Mouse (Mus musculus) CD8-positive naive resting alpha-beta T cell, adult 2 months (primary cell): ENCODE results near the gene Bud31.
"Not testable (repeated sequence)": the region's sequence is repeated elsewhere in the genome, so short reads cannot be mapped to it uniquely, and the experiment has no call there.

ENCODE experiments used
- DNase-seq, 2 experiments: peaks; one replicate each; pipeline ENCODE4 v3.0.0; 2022; ENCODE audit warnings: low read depth in 2 of 2, low spot score in 2 of 2

The Bud31 gene

GRCm38 (mm10) chr5:145126580-145126979 is 13.6 kb upstream of the Bud31 start:
- DNase-seq = no peak

DNA sequence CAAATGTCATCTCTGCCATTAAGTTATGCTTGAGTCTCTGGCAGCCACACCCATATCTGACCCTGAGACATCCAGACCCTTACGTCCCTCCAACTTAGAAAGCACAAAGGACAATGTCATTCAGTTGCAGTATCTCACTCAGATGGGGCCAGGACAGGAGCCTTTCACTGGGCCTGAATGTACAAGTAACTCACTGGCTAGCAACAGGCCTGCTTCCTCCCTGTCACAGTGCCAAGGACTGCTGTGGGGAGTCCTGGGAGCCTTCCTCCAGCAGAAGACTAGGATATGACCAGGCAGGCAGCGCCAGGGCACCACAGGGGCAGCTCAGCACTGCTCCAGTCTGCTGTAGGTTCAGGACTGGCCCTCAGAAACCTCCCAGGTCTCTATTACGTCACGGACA is 11.0 kb upstream of the Bud31 start:
- no peak for DNase-seq

- not testable (repeated sequence) for DNase-seq
These were observed 10.4 kb upstream of the Bud31 start for GRCm38 (mm10) chr5:145129773-145130172.

- no peak for DNase-seq
These were observed 10.0 kb upstream of the Bud31 start for GRCm38 (mm10) chr5:145130191-145130590.

- DNase-seq = no peak
These were observed 9.2 kb upstream of the Bud31 start for GRCm38 (mm10) chr5:145130995-145131394.

DNA sequence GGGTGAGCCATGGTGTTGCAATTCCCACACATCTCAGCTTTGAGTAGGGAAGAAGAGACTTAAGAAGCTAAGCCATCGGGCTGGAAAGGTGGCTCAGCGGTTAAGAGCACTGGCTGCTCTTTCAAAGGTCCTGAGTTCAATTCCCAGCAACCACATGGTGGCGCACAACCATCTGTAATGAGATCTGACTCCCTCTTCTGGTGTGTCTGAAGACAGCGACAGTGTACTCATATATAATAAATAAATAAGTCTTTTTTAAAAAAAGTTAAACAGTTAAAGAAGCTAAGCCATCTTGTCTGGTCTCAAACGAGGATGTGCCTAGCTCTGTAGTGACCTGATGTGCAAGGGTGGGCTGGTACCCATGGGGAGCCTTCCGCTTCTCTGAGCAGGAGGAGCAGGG is 6.9 kb upstream of the Bud31 start:
- DNase-seq = not testable (repeated sequence)

DNA sequence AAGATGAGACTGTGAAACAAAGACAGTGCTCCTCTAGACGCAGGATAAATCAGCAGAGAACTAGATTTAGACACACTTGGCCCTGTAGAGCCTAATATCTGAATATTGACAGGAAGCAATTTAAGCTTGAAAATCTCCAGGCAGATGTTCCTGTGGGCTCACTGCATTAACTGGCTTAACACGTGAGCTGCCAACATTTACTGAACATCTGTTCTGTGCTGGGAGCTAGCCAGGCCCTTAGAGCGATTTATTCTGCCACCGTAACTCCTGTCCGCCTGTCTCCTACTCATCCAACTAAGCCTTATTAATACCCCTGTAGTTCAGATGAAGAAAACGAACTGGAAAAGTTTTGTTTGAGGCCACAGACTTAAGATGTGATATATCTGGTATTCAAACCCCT is 1.3 kb upstream of the Bud31 start:
- no peak for DNase-seq

- DNase-seq = no peak
These were observed 449 bp downstream of the Bud31 start for GRCm38 (mm10) chr5:145140611-145141010.

GRCm38 (mm10) chr5:145147748-145148147 is 7.6 kb downstream of the Bud31 start:
- no peak for DNase-seq

DNA sequence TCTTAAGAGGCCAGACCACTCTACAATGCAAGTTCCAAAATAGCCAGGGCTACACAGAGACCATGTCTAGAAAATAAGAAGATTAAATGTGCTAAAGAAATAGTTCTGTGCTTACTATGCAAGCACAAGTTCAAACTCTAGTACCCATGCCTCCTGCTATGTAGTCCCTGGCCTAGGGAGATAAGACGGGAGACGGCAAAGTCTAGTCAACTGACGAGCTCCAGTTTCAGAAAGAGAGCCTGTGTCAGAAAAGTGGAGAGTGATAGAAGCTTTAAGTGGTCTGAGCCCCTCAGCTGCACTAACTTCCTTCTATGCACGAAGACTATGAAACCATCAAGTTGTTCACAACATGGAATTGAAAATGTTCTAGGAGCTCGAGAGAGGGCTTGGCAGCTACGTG is 9.1 kb downstream of the Bud31 start:
- no peak for DNase-seq

DNA sequence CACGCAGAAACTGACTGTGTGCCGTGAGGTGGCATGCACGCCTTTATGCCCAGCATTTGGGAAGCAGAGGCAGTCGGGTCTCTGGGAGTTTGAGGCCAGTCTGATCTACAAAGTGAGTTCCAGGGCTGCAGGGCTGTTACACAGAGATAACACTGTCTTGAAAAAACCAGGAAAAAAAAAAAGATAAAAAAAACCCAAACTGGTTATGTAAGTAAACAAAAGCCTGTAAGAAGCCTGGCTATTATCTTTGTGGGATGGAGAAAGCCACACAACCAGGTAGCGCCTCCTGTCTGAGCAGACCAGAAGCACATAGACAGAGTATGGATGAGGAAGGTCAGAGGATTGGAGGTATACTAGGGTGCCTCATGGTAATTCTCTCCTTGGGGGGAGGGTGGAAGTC is 12.5 kb downstream of the Bud31 start:
- DNase-seq = no peak

DNA sequence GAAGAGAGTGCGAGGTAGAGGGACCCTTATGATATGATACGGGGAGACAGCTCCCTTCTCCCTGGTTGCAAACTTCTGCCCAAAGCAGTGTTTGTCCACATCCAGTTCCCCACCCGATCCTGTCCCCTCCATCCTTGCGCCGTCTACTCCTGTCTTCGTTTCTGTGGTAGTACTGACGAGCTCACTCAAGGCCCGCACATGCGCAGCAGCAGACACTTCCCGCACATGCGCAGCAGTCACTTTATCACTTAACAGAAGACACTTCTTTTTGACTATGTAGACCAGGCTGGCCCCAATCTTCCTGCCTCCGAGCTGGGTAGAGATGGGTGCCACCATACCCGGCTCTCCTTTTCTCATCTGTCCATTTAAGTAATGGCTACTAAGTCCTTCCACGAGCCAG is 21.2 kb downstream of the Bud31 start:
- DNase-seq = no peak

DNA sequence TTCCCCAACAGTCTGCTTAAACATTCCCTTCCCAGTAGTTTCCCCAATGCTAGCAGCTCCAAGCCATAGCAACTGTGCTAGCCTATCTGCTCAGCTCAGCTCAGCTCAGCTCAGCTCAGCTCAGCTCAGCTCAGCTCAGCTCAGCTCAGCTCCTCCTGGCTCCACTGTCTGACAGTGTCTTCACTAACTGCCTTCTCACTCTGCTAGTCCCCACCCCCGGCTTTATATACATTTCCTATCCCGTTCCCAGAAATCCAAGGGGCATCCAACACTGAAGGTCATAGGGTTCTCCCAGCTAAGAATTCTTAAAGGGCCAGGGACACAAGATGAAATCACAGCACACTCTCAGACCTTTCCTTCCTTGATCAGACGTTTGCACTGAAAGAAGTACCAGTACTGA is 24.5 kb downstream of the Bud31 start:
- no peak for DNase-seq

DNA sequence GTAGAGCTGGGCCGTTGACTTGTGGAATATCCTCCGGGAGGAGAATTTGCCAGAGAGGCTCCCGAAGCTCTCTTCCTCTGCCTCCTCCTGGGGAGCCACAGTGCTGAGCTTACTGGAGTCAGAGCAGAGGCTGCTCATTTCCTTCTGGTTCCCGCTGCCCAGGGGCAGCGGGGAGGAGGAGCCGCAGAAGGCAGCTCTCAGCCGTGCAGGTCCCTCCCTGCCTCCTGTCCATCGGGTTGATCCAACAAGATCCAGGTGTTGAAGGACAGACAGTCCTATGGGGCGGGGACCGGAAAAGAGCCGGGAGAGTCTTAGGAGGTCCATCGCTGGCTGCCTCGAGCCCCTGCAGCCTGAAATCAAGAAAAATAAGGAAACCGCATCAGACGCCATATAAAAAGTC is 25.0 kb downstream of the Bud31 start:
- DNase-seq = no peak

DNA sequence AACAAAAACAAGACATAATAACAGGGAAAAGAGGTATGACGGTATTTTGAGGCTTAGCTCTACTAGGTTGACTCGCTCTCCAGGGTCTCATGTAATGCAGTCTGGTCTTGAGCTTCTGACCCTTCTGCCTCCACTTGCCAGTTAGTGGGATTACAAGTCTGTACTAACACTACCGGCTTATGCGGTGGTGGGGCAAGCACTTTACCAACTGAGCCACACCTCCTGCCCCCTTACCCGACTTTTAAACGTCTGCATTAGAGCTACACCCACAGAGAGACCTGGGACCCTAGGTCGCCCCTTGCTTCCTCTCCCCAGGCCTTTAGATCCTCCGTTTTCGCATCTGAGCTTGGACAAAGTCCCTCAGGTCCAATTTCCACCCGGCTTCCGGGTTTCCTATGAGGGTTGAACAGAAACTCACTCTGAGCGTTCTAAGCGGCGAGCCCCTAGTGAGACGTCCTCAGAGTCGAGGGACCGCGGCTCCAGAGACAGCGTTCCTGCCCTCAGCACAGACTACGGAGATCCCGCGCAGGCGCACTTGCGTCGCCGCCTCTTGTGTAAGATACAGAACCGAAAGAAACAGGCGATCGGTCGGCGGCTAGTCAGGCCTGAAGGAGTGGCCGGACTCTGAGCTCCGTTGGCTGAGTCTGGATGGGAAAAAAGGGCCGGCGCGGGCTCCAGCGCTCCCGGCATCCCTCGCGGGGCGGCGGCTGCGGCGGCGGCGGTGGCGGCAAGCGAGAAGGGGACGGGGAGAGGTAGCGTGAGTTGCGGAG is 26.6 kb downstream of the Bud31 start, which contains the start of the genes Ptcd1 and Cpsf4:
Gene Ptcd1 (minus strand): TSS at position 573 of the 770 bp plus-strand sequence.
Gene Cpsf4 (plus strand): TSS at position 678 of the 770 bp plus-strand sequence.
- peak; percentile 97 to 98 for DNase-seq

- DNase-seq = peak in 1 of 2 experiments; percentile 3
These were observed 27.1 kb downstream of the Bud31 start for GRCm38 (mm10) chr5:145167306-145167661.

DNA sequence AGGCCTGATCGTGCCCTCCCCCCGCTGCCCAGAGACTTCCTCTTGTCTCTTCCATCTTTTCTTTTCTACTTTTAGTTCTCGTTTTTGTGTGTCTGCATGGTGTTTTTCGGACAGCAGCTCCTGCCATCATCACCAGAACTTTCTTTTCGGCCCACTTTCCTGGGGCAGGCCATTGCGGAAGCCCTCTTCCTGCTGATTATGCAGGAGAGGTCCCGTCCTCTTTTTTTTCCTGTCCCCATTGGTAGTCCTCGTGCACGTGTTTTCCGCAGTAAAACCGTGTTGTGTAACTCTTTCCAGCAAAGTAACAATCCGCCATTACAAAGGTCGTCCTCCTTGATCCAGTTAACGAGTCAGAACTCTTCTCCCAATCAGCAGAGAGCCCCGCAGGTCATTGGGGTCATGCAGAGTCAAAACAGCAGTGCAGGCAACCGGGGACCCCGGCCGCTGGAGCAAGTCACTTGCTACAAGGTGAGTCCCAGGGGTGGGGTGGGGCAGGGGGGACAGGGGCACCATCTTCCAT is 38.4 kb downstream of the Bud31 start:
- no peak for DNase-seq

DNA sequence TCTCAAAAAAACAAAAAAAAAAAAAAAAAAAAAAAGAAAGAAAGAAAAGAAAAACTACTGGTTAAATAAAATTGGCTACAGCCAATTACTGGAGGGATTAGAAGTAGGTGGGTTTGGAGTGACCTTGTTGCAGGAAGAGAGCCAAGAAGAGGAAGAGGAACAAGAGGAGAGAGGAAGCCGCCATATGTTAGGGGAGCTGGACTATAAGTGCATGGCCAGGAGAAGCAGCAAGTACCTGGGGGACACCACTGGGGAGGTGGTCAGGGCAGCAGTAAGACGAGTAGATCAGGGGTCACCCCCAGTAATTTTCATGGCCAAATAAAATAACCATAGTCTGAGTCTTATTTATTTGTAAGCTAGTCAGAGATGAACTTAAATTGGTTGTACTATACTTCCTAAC is 45.1 kb downstream of the Bud31 start:
- no peak for DNase-seq

- no peak for DNase-seq
These were observed 49.3 kb downstream of the Bud31 start for GRCm38 (mm10) chr5:145189416-145189815.

- DNase-seq = no peak
These were observed 50.2 kb downstream of the Bud31 start for GRCm38 (mm10) chr5:145190373-145190772.

GRCm38 (mm10) chr5:145190875-145191798 is 51.0 kb downstream of the Bud31 start:
- peak; percentile 65 to 72 for DNase-seq

DNA sequence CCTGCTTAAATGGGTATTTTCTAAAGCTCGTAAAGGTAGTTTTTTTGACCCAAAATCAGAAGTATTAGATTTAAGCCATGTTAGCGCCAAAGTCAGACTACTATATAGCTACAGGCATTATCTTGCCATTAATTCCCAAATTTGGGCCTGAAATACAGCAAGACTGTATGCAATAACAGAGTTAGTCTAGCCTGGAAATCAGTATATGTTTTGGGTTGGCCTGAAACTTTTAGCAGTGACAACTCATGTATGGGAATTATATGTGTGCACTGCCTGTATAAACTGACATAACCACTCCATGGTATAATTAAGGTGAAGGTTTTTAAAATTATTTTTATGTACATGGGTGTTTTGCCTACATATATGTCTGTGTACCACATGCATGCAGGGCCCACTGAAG is 51.8 kb downstream of the Bud31 start, which contains the start of gene Atp5j2:
Gene Atp5j2 (minus strand): TSS at position 101 of the 400 bp plus-strand sequence.
- DNase-seq = no peak
